Mouse (Mus musculus): ENCODE results near the gene Uhmk1. TPM values are rescaled to one million over a fixed set of nuclear protein-coding genes. Genes with fewer than 3 reads are reported as not detected.
A peak's percentile ranks its signal among the peaks of the same experiment; 100 is the strongest.

Uhmk1 gene
- 41.6 and 45.7 TPM in 2 replicates for total RNA-seq (2015)
- 40.8 and 50.4 TPM in 2 replicates for total RNA-seq (2017)

GRCm38 (mm10) chr1:170214757-170215522 is at the start of gene Uhmk1:
TSS of gene Uhmk1 (minus strand) at chr1:170215397.
- ATAC-seq (replicated peaks; ENCODE audit: poor library complexity), result peak; percentile 95

GRCm38 (mm10) chr1:170255560-170255910 is 40.3 kb upstream of the Uhmk1 start:
- ATAC-seq (replicated peaks; ENCODE audit: poor library complexity), result peak; percentile 100

GRCm38 (mm10) chr1:170254893-170255559 is 39.8 kb upstream of the Uhmk1 start:
- ATAC-seq (replicated peaks; ENCODE audit: poor library complexity), result peak; percentile 26; the same call in 1 of the 2 replicates

GRCm38 (mm10) chr1:170245016-170245415 is 29.8 kb upstream of the Uhmk1 start:
- ATAC-seq (replicated peaks; ENCODE audit: poor library complexity), result no peak

GRCm38 (mm10) chr1:170232688-170233087 is 17.5 kb upstream of the Uhmk1 start, which contains the start of gene Sh2d1b2:
TSS of gene Sh2d1b2 (plus strand) at chr1:170232749.
- ATAC-seq (replicated peaks; ENCODE audit: poor library complexity), result peak; percentile 58

- ATAC-seq (replicated peaks; ENCODE audit: poor library complexity), result no peak
Measured at GRCm38 (mm10) chr1:170223276-170223675, 8.1 kb upstream of the Uhmk1 start.

GRCm38 (mm10) chr1:170220351-170220750 is 5.2 kb upstream of the Uhmk1 start:
- no peak for ATAC-seq (replicated peaks; ENCODE audit: poor library complexity)

- peak; percentile 79 for ATAC-seq (replicated peaks; ENCODE audit: poor library complexity)
Measured at GRCm38 (mm10) chr1:170218091-170218884, 3.1 kb upstream of the Uhmk1 start.

GRCm38 (mm10) chr1:170215590-170215989 is 393 bp upstream of the Uhmk1 start:
- no peak for ATAC-seq (replicated peaks; ENCODE audit: poor library complexity)

GRCm38 (mm10) chr1:170214383-170214756 is 827 bp downstream of the Uhmk1 start:
- no peak for ATAC-seq (replicated peaks; ENCODE audit: poor library complexity)

- no peak for ATAC-seq (replicated peaks; ENCODE audit: poor library complexity)
Measured at GRCm38 (mm10) chr1:170213181-170213879, 1.9 kb downstream of the Uhmk1 start.

GRCm38 (mm10) chr1:170206395-170206794 is 8.8 kb downstream of the Uhmk1 start:
- ATAC-seq (replicated peaks; ENCODE audit: poor library complexity), result no peak

- ATAC-seq (replicated peaks; ENCODE audit: poor library complexity), result peak; percentile 93
Measured at GRCm38 (mm10) chr1:170200379-170200778, 14.8 kb downstream of the Uhmk1 start.

- ATAC-seq (replicated peaks; ENCODE audit: poor library complexity), result no peak
Measured at GRCm38 (mm10) chr1:170196211-170196610, 19.0 kb downstream of the Uhmk1 start.

GRCm38 (mm10) chr1:170191925-170192324 is 23.3 kb downstream of the Uhmk1 start:
- no peak for ATAC-seq (replicated peaks; ENCODE audit: poor library complexity)

- peak; percentile 17; the same call in 1 of the 2 replicates for ATAC-seq (replicated peaks; ENCODE audit: poor library complexity)
Measured at GRCm38 (mm10) chr1:170190225-170190624, 25.0 kb downstream of the Uhmk1 start.

- ATAC-seq (replicated peaks; ENCODE audit: poor library complexity), result no peak
Measured at GRCm38 (mm10) chr1:170188601-170189000, 26.6 kb downstream of the Uhmk1 start.

- no peak for ATAC-seq (replicated peaks; ENCODE audit: poor library complexity)
Measured at GRCm38 (mm10) chr1:170186531-170186930, 28.7 kb downstream of the Uhmk1 start.

GRCm38 (mm10) chr1:170185137-170185536 is 30.1 kb downstream of the Uhmk1 start:
- ATAC-seq (replicated peaks; ENCODE audit: poor library complexity), result no peak

GRCm38 (mm10) chr1:170182706-170183105 is 32.5 kb downstream of the Uhmk1 start:
- no peak for ATAC-seq (replicated peaks; ENCODE audit: poor library complexity)
